Mouse (Mus musculus) heart, adult 8-10 months (tissue): ENCODE measurements around the gene Nrbf2. TPM values are rescaled to one million over a fixed set of nuclear protein-coding genes. Genes with fewer than 3 reads are reported as not detected.

ENCODE experiments used
- DNase-seq: peaks from one replicate; pipeline ENCODE4 v3.0.0; 2022; ENCODE audit warnings: low spot score
- total RNA-seq, 4 experiments: library from RNA; stranded (reverse); gene quantifications; 2 replicates each; pipeline ENCODE4 v1.2.4; 2022

Nrbf2 gene
- 1 to 10 TPM; 6.8 to 9.4 (median 7.0) TPM for total RNA-seq

- DNase-seq, result peak; percentile 86
Measured at GRCm38 (mm10) chr10:67285176-67285814, at the start of gene Nrbf2. Gene Nrbf2 (minus strand): TSS chr10:67285305.

GRCm38 (mm10) chr10:67330580-67330979 is 45.5 kb upstream of the Nrbf2 start:
- DNase-seq, result no peak

GRCm38 (mm10) chr10:67329661-67330060 is 44.6 kb upstream of the Nrbf2 start:
- no peak for DNase-seq

GRCm38 (mm10) chr10:67328208-67328607 is 43.1 kb upstream of the Nrbf2 start:
- DNase-seq, result no peak

- no peak for DNase-seq
Measured at GRCm38 (mm10) chr10:67324036-67324435, 38.9 kb upstream of the Nrbf2 start.

GRCm38 (mm10) chr10:67321396-67321795 is 36.3 kb upstream of the Nrbf2 start:
- no peak for DNase-seq

- no peak for DNase-seq
Measured at GRCm38 (mm10) chr10:67320207-67320859, 35.2 kb upstream of the Nrbf2 start.

- DNase-seq, result no peak
Measured at GRCm38 (mm10) chr10:67319016-67319725, 34.1 kb upstream of the Nrbf2 start.

- peak; percentile 13 for DNase-seq
Measured at GRCm38 (mm10) chr10:67317931-67318460, 32.9 kb upstream of the Nrbf2 start.

GRCm38 (mm10) chr10:67314811-67315435 is 29.8 kb upstream of the Nrbf2 start:
- peak; percentile 58 for DNase-seq

GRCm38 (mm10) chr10:67312456-67312855 is 27.4 kb upstream of the Nrbf2 start:
- no peak for DNase-seq

- DNase-seq, result peak; percentile 62
Measured at GRCm38 (mm10) chr10:67311277-67311959, 26.3 kb upstream of the Nrbf2 start.

GRCm38 (mm10) chr10:67309483-67310138 is 24.5 kb upstream of the Nrbf2 start:
- DNase-seq, result no peak

GRCm38 (mm10) chr10:67302340-67302739 is 17.2 kb upstream of the Nrbf2 start:
- DNase-seq, result no peak

- DNase-seq, result no peak
Measured at GRCm38 (mm10) chr10:67301046-67301445, 15.9 kb upstream of the Nrbf2 start.

GRCm38 (mm10) chr10:67299285-67299684 is 14.2 kb upstream of the Nrbf2 start:
- DNase-seq, result no peak

- DNase-seq, result no peak
Measured at GRCm38 (mm10) chr10:67298856-67299255, 13.8 kb upstream of the Nrbf2 start.

GRCm38 (mm10) chr10:67297175-67297855 is 12.2 kb upstream of the Nrbf2 start:
- no peak for DNase-seq

- no peak for DNase-seq
Measured at GRCm38 (mm10) chr10:67296482-67297152, 11.5 kb upstream of the Nrbf2 start.
